Comparison of ENCODE assay signal across 10 mouse cellular contexts in genomic region chr1:85720220-85720893, GRCm38 (mm10). TPM values are rescaled to one million over a fixed set of nuclear protein-coding genes. Genes with fewer than 3 reads are reported as not detected.
DNase-seq lines count a peak whose midpoint lies in the region; ATAC-seq and TF ChIP-seq lines count a peak whose summit lies in the region.
"Had no signal": no experiment of that assay in that cellular context is flagged by ENCODE, and none has a peak within 500 bp of the region (broad histone marks: within the 10 kb centered on the region; RNA-seq: fewer than 3 reads in every experiment).

No protein-coding gene starts in this region.

- no peak for TF ChIP-seq EP300 in lung, postnatal 0 days (IDR thresholded peaks at IDR 0.05)

- no peaks in the 10 kb centered on the region for H3K9me3 ChIP-seq in lung, postnatal 0 days (ENCODE audit: low read length)
- H3K9me3 ChIP-seq in forebrain, embryonic 12.5 days, result no peaks in the 10 kb centered on the region
- H3K9me3 ChIP-seq in intestine, embryonic 16.5 days (ENCODE audit: control insufficient read depth, low read length), result no peaks in the 10 kb centered on the region

- TF ChIP-seq CTCF in lung, postnatal 0 days (IDR thresholded peaks at IDR 0.05), result no peak
- TF ChIP-seq CTCF in lung, adult 2 months (IDR thresholded peaks at IDR 0.05; ENCODE audit: insufficient read depth, low read length), result no peak

- no peak overlapping the region for H3K4me2 ChIP-seq in lung, postnatal 0 days (replicated peaks; ENCODE audit: low read depth, low read length)
- H3K4me2 ChIP-seq in forebrain, embryonic 12.5 days, result no peak overlapping the region
- H3K4me2 ChIP-seq in intestine, embryonic 16.5 days (ENCODE audit: low read depth, low read length), result no peak overlapping the region

- no peak for TF ChIP-seq POLR2A in lung, adult 2 months (IDR thresholded peaks at IDR 0.05; ENCODE audit: borderline replicate concordance, extremely low read depth, low read depth, low read length)

- H3K27me3 ChIP-seq in lung, postnatal 0 days (replicated peaks; ENCODE audit: insufficient read depth, low read length), result no peaks in the 10 kb centered on the region
- no peaks in the 10 kb centered on the region for H3K27me3 ChIP-seq in forebrain, embryonic 12.5 days
- H3K27me3 ChIP-seq in intestine, embryonic 16.5 days (replicated peaks; ENCODE audit: control insufficient read depth, insufficient read depth, low read length), result no peaks in the 10 kb centered on the region

- no peaks in the 10 kb centered on the region for H3K4me1 ChIP-seq in lung, postnatal 0 days (ENCODE audit: insufficient read depth, low read depth, low read length)
- no peaks in the 10 kb centered on the region for H3K4me1 ChIP-seq in lung, adult 2 months (ENCODE audit: control insufficient read depth, insufficient read depth, low read length)
- H3K4me1 ChIP-seq in forebrain, embryonic 12.5 days, result peaks cover 10% of the 10 kb centered on the region
- no peaks in the 10 kb centered on the region for H3K4me1 ChIP-seq in intestine, embryonic 16.5 days (ENCODE audit: control insufficient read depth, insufficient read depth, low read length)

- ATAC-seq in lung, postnatal 0 days, result peak; percentile 23; the same call in 1 of the 2 replicates
- 0 out of 2 replicates have a peak, but pooled peaks have one; percentile 44 for ATAC-seq in forebrain, embryonic 12.5 days (ENCODE audit: low FRiP score)
- ATAC-seq in intestine, embryonic 16.5 days, result no peak

- H3K9ac ChIP-seq in lung, postnatal 0 days (replicated peaks; ENCODE audit: low read depth), result no peak overlapping the region
- H3K9ac ChIP-seq in forebrain, embryonic 12.5 days, result no peak overlapping the region
- H3K9ac ChIP-seq in intestine, embryonic 16.5 days (ENCODE audit: low read depth, low read length), result no peak overlapping the region

- no peak overlapping the region for H3K4me3 ChIP-seq in lung, postnatal 0 days (ENCODE audit: low read depth, low read length)
- H3K4me3 ChIP-seq in lung, adult 2 months (replicated peaks; ENCODE audit: extremely low read depth, low read depth, low read length), result no peak overlapping the region
- no peak overlapping the region for H3K4me3 ChIP-seq in forebrain, embryonic 12.5 days (replicated peaks)
- no peak overlapping the region for H3K4me3 ChIP-seq in intestine, embryonic 16.5 days (ENCODE audit: low read length)

- H3K27ac ChIP-seq in lung, postnatal 0 days (ENCODE audit: low read length), result no peak overlapping the region
- no peak overlapping the region for H3K27ac ChIP-seq in forebrain, embryonic 12.5 days
- no peak overlapping the region for H3K27ac ChIP-seq in intestine, embryonic 16.5 days (ENCODE audit: low read length)

- DNase-seq in lung, postnatal 0 days (ENCODE audit: low spot score), result no peak
- DNase-seq in lung, adult 2 months, result no peak
- peak; percentile 66 for DNase-seq in mesoderm, embryonic 11.5 days (ENCODE audit: low read depth, low spot score)
- peak; percentile 47 for DNase-seq in thymus, postnatal 0 days (ENCODE audit: low spot score)
- DNase-seq in adrenal gland, postnatal 36 days, result no peak
- no peak for DNase-seq in cerebellum, adult 9-11 months
- DNase-seq: cerebellum, postnatal 14 days; heart, adult 11 months had no signal

- 56% methylated on average over 10 of the region's 10 CpGs for WGBS in lung, postnatal 0 days
- 57% methylated on average over 10 of the region's 10 CpGs for WGBS in lung, adult 2 months
- 68% methylated on average over 10 of the region's 10 CpGs for WGBS in forebrain, embryonic 12.5 days
- WGBS in intestine, embryonic 16.5 days, result 73% methylated on average over 10 of the region's 10 CpGs

- no peaks in the 10 kb centered on the region for H3K36me3 ChIP-seq in lung, postnatal 0 days (ENCODE audit: insufficient read depth, low read length)
- no peaks in the 10 kb centered on the region for H3K36me3 ChIP-seq in forebrain, embryonic 12.5 days (replicated peaks)
- no peaks in the 10 kb centered on the region for H3K36me3 ChIP-seq in intestine, embryonic 16.5 days (ENCODE audit: control insufficient read depth, insufficient read depth, low read length)

RNA-seq across cellular contexts. Expression of gene A630001G21Rik, which starts 58.1 kb away (rescaled TPM):
- polyA plus RNA-seq in lung, postnatal 0 days (2015; fragmentation: Nextera tagmentation; extraction: Ambion mirVana), result 1.5 and 1.8 TPM in 2 replicates
- polyA plus RNA-seq in lung, adult 2 months (2012; rRNA removed), result 3.0 and 3.6 TPM in 2 replicates
- 0.53 and 1.6 TPM in 2 replicates for polyA plus RNA-seq in forebrain, embryonic 12.5 days (2016; fragmentation: Nextera tagmentation; extraction: Ambion mirVana)
- 18.0 and 20.3 TPM in 2 replicates for polyA plus RNA-seq in thymus, postnatal 0 days (2015; fragmentation: Nextera tagmentation; extraction: Ambion mirVana)
- 0.56 and 1.3 TPM in 2 replicates for polyA plus RNA-seq in intestine, embryonic 16.5 days (2015; fragmentation: Nextera tagmentation; extraction: Ambion mirVana)
- total RNA-seq in adrenal gland, postnatal 36 days (2021), result under 1 TPM; 0.56 to 0.86 TPM

Comparison
In these comparisons a context has a peak if more than half of its experiments do, and no peak if none do; other contexts are left out.
1. DNase-seq: peak in mesoderm, embryonic 11.5 days (single experiment) and thymus, postnatal 0 days (single experiment); none in lung, postnatal 0 days (single experiment), lung, adult 2 months (single experiment), adrenal gland, postnatal 36 days (0 of 2) and cerebellum, adult 9-11 months (single experiment).